In genomic region chr13:59615554-59615953, GRCm38 (mm10) we compare ENCODE assay signal across 14 mouse cellular contexts.
"Had no signal": no experiment of that assay in that cellular context is flagged by ENCODE, and none has a peak within 500 bp of the region (broad histone marks: within the 10 kb centered on the region; RNA-seq: fewer than 3 reads in every experiment).

No protein-coding gene starts in this region.

- H3K27me3 ChIP-seq: hindbrain, embryonic 15.5 days; limb, embryonic 13.5 days; liver, embryonic 13.5 days had no signal

- H3K9ac ChIP-seq: hindbrain, embryonic 15.5 days; limb, embryonic 13.5 days; liver, embryonic 13.5 days; lung, embryonic 14.5 days had no signal

- H3K4me3 ChIP-seq: hindbrain, embryonic 15.5 days; limb, embryonic 10.5 days; limb, embryonic 13.5 days; liver, embryonic 13.5 days had no signal

- H3K4me1 ChIP-seq: hindbrain, embryonic 15.5 days; limb, embryonic 10.5 days; limb, embryonic 13.5 days had no signal

- H3K27ac ChIP-seq: hindbrain, embryonic 15.5 days; kidney, postnatal 0 days; limb, embryonic 10.5 days; limb, embryonic 13.5 days; liver, embryonic 13.5 days had no signal

- H3K9me3 ChIP-seq: hindbrain, embryonic 15.5 days; limb, embryonic 10.5 days; limb, embryonic 13.5 days; liver, embryonic 13.5 days had no signal

- H3K4me2 ChIP-seq: hindbrain, embryonic 15.5 days; limb, embryonic 13.5 days; liver, embryonic 13.5 days; lung, embryonic 14.5 days; midbrain, embryonic 11.5 days had no signal

- DNase-seq: kidney, adult 2 months; kidney, postnatal 25 days; liver, embryonic 13.5 days; lung, embryonic 14.5 days; lung, postnatal 4 days; midbrain, embryonic 14.5 days; thymus, adult 2 months; thymus, postnatal 14 days; thymus, postnatal 4 days had no signal
